Mouse (Mus musculus) heart, postnatal 10 days (tissue): ENCODE measurements around the gene Gm49661. TPM values are rescaled to one million over a fixed set of nuclear protein-coding genes. Genes with fewer than 3 reads are reported as not detected.

ENCODE experiments used
- DNase-seq, 2 experiments: peaks; one replicate each; pipeline ENCODE4 v3.0.0; 2021
- intact Hi-C: fragments of 180-260 bp; cut with DNase I; formaldehyde crosslinking; loops from one replicate; pipeline ENCODE4 v1.15.1; 2025
- total RNA-seq, 2 experiments: library from RNA; stranded (reverse); gene quantifications; 2 replicates each; pipeline ENCODE4 v1.2.3; 2021

Gene Gm49661
- total RNA-seq: 1 to 10 TPM in 1 of 2 experiments, not detected in 1; 1.6 TPM

- intact Hi-C loops: no loop called here
- DNase-seq: peak; percentile 84 to 85
Measured at GRCm38 (mm10) chr8:84969241-84970134, at the start of gene Gm49661, which contains the start of the genes Prdx2 and Rnaseh2a. Gene Gm49661 (minus strand): TSS chr8:84969433. Gene Prdx2 (plus strand): TSS chr8:84969587. Gene Rnaseh2a (minus strand): TSS chr8:84969767.

GRCm38 (mm10) chr8:85017209-85017608, 48.0 kb upstream of the Gm49661 start:
- intact Hi-C loops: no loop called here

GRCm38 (mm10) chr8:85016724-85017123, 47.5 kb upstream of the Gm49661 start:
- DNase-seq: no peak
- intact Hi-C loops: no loop called here

More at GRCm38 (mm10) chr8:85017209-85017608, 48.0 kb upstream of the Gm49661 start:
- DNase-seq: no peak

GRCm38 (mm10) chr8:85014431-85014830, 45.2 kb upstream of the Gm49661 start, which contains the start of gene Best2:
Gene Best2 (minus strand): TSS chr8:85014531.
- intact Hi-C loops: no loop called here
- no peak for DNase-seq

GRCm38 (mm10) chr8:85013230-85013840, 44.1 kb upstream of the Gm49661 start:
- intact Hi-C loops: loop anchor here (1.0 kb wide), 1 partner anchor 19 kb away; no protein-coding TSS in a partner anchor
- DNase-seq: peak; percentile 56 to 68

- DNase-seq: no peak
- intact Hi-C loops: no loop called here
Measured at GRCm38 (mm10) chr8:85011242-85011641, 42.0 kb upstream of the Gm49661 start.

GRCm38 (mm10) chr8:85007686-85008085, 38.5 kb upstream of the Gm49661 start:
- peak in 1 of 2 experiments; percentile 62 for DNase-seq
- intact Hi-C loops: no loop called here

- peak; percentile 91 to 93 for DNase-seq
- intact Hi-C loops: loop anchor here (1.0 to 5.0 kb wide), 2 partner anchors 40 to 69 kb away; no protein-coding TSS in a partner anchor
Measured at GRCm38 (mm10) chr8:84997649-84998295, 28.5 kb upstream of the Gm49661 start.

GRCm38 (mm10) chr8:84996978-84997377, 27.7 kb upstream of the Gm49661 start:
- intact Hi-C loops: loop anchor here (5.0 kb wide), 1 partner anchor 40 kb away; no protein-coding TSS in a partner anchor
- DNase-seq: no peak

- intact Hi-C loops: loop anchor here (5.0 kb wide), 1 partner anchor 38 kb away; no protein-coding TSS in a partner anchor
- no peak for DNase-seq
Measured at GRCm38 (mm10) chr8:84995680-84996079, 26.4 kb upstream of the Gm49661 start.

GRCm38 (mm10) chr8:84994375-84994774, 25.1 kb upstream of the Gm49661 start:
- intact Hi-C loops: loop anchor here (1.0 kb wide), 1 partner anchor 19 kb away; no protein-coding TSS in a partner anchor
- no peak for DNase-seq

- intact Hi-C loops: loop anchor here (1.0 kb wide), 1 partner anchor 17 kb away; no protein-coding TSS in a partner anchor
- DNase-seq: no peak
Measured at GRCm38 (mm10) chr8:84990836-84991235, 21.6 kb upstream of the Gm49661 start.

- intact Hi-C loops: loop anchor here (1.0 kb wide), 1 partner anchor 16 kb away; no protein-coding TSS in a partner anchor
- DNase-seq: peak; percentile 98 to 99
Measured at GRCm38 (mm10) chr8:84990349-84990748, 21.1 kb upstream of the Gm49661 start, which contains the start of gene Hook2. Gene Hook2 (plus strand): TSS chr8:84990603.

GRCm38 (mm10) chr8:84989810-84990209, 20.6 kb upstream of the Gm49661 start:
- peak; percentile 96 to 98 for DNase-seq
- intact Hi-C loops: loop anchor here (1.0 kb wide), 1 partner anchor 16 kb away; no protein-coding TSS in a partner anchor

- peak; percentile 58 to 61 for DNase-seq
- intact Hi-C loops: no loop called here
Measured at GRCm38 (mm10) chr8:84989311-84989731, 20.1 kb upstream of the Gm49661 start.

GRCm38 (mm10) chr8:84987903-84988302, 18.7 kb upstream of the Gm49661 start:
- DNase-seq: peak; percentile 66 to 73
- intact Hi-C loops: no loop called here

- no peak for DNase-seq
- intact Hi-C loops: no loop called here
Measured at GRCm38 (mm10) chr8:84987388-84987787, 18.2 kb upstream of the Gm49661 start.

- intact Hi-C loops: no loop called here
- DNase-seq: no peak
Measured at GRCm38 (mm10) chr8:84986379-84986945, 17.2 kb upstream of the Gm49661 start.

- DNase-seq: peak; percentile 91
- intact Hi-C loops: no loop called here
Measured at GRCm38 (mm10) chr8:84985684-84986378, 16.6 kb upstream of the Gm49661 start.
